Mouse (Mus musculus) stomach, embryonic 15.5 days (tissue): ENCODE data around the gene Ube2q2. TPM values are rescaled to one million over a fixed set of nuclear protein-coding genes. Genes with fewer than 3 reads are reported as not detected.
"Not testable (repeated sequence)": the region's sequence is repeated elsewhere in the genome, so short reads cannot be mapped to it uniquely, and the experiment has no call there.

Source experiments
- ATAC-seq: fragments of 200-750 bp; cut with Nextera tagmentation; 2 replicates; pipeline ENCODE4 v1.8.0; 2017; ENCODE audit warnings: low read depth, moderate number of reproducible peaks, moderate TSS enrichment; ENCODE audit not compliant: insufficient read depth, low FRiP score
- H3K27ac ChIP-seq: fragments of 300-500 bp; sonication (generic); 2 replicates; pipeline ENCODE4 v1.5.1; 2015; ENCODE audit warnings: mild to moderate bottlenecking, inconsistent platforms
- H3K27me3 ChIP-seq: fragments of 300-500 bp; sonication (generic); replicated peaks from 2 replicates; pipeline ENCODE4 v1.6.1; 2015; ENCODE audit warnings: inconsistent platforms
- H3K36me3 ChIP-seq: fragments of 300-500 bp; sonication (generic); 2 replicates; pipeline ENCODE4 v1.6.1; 2015; ENCODE audit warnings: inconsistent platforms
- H3K4me1 ChIP-seq: fragments of 300-500 bp; sonication (generic); 2 replicates; pipeline ENCODE4 v1.6.1; 2015; ENCODE audit warnings: inconsistent platforms
- H3K4me2 ChIP-seq: fragments of 300-500 bp; sonication (generic); 2 replicates; pipeline ENCODE4 v1.6.1; 2015; ENCODE audit warnings: mild to moderate bottlenecking, inconsistent platforms
- H3K4me3 ChIP-seq: fragments of 300-500 bp; sonication (generic); replicated peaks from 2 replicates; pipeline ENCODE4 v1.5.1; 2015; ENCODE audit warnings: inconsistent platforms
- H3K9ac ChIP-seq: fragments of 300-500 bp; sonication (generic); 2 replicates; pipeline ENCODE4 v1.6.1; 2015; ENCODE audit warnings: inconsistent platforms
- H3K9me3 ChIP-seq: fragments of 300-500 bp; sonication (generic); 2 replicates; pipeline ENCODE4 v1.6.1; 2016; ENCODE audit warnings: inconsistent platforms
- WGBS: fragments of 180-500 bp; shearing (Covaris S2); methylation state at CpG from one replicate; pipeline ENCODE4 v1.1.7; 2015; 5-methylcytosine and 5-hydroxymethylcytosine counted together
- polyA plus RNA-seq: library from polyadenylated mRNA; unstranded; fragments of >200 nt; fragmentation: Nextera tagmentation; extraction: Ambion mirVana; gene quantifications from 2 replicates; pipeline ENCODE4 v1.2.1, GENCODE M21; 2015

Ube2q2 gene
- polyA plus RNA-seq, 1 experiment from 2014 or later: 31.1 TPM

- not testable (repeated sequence) for H3K9me3 ChIP-seq, H3K4me3 ChIP-seq, H3K27me3 ChIP-seq, H3K36me3 ChIP-seq, ATAC-seq, H3K27ac ChIP-seq, H3K4me1 ChIP-seq, H3K4me2 ChIP-seq, H3K9ac ChIP-seq
- WGBS: 80% methylated on average over 1 of the region's 1 CpGs
These were observed 96.5 kb downstream of the Ube2q2 start for GRCm38 (mm10) chr9:55245057-55245750.

GRCm38 (mm10) chr9:55246440-55246839 lies 97.8 kb downstream of the Ube2q2 start:
- Histone ChIP-seq H3K4me2 (no peak overlapping the region), H3K27me3 (no peaks in the 10 kb centered on the region), H3K9ac (no peak overlapping the region), H3K9me3 (no peaks in the 10 kb centered on the region), H3K4me3 (no peak overlapping the region), H3K27ac (no peak overlapping the region), H3K4me1 (no peaks in the 10 kb centered on the region), H3K36me3 (no peaks in the 10 kb centered on the region)
- WGBS: 47% methylated on average over 8 of the region's 8 CpGs
- no peak for ATAC-seq

GRCm38 (mm10) chr9:55246918-55247317 lies 98.3 kb downstream of the Ube2q2 start:
- Histone ChIP-seq H3K27ac (no peak overlapping the region), H3K27me3 (no peaks in the 10 kb centered on the region), H3K4me2 (no peak overlapping the region), H3K9me3 (no peaks in the 10 kb centered on the region), H3K4me1 (no peaks in the 10 kb centered on the region), H3K36me3 (no peaks in the 10 kb centered on the region), H3K9ac (no peak overlapping the region), H3K4me3 (no peak overlapping the region)
- WGBS: 87% methylated on average over 4 of the region's 4 CpGs
- no peak for ATAC-seq

GRCm38 (mm10) chr9:55248465-55248864 lies 99.8 kb downstream of the Ube2q2 start:
- WGBS: 81% methylated on average over 4 of the region's 4 CpGs
- no peak overlapping the region for H3K9ac ChIP-seq
- H3K4me3 ChIP-seq: no peak overlapping the region
- no peaks in the 10 kb centered on the region for H3K27me3 ChIP-seq
- no peaks in the 10 kb centered on the region for H3K4me1 ChIP-seq
- H3K4me2 ChIP-seq: no peak overlapping the region
- H3K36me3 ChIP-seq: no peaks in the 10 kb centered on the region
- ATAC-seq: no peak
- H3K27ac ChIP-seq: no peak overlapping the region
- no peaks in the 10 kb centered on the region for H3K9me3 ChIP-seq

GRCm38 (mm10) chr9:55250595-55251247 lies 102.1 kb downstream of the Ube2q2 start:
- ATAC-seq: no peak
- H3K36me3 ChIP-seq: no peaks in the 10 kb centered on the region
- H3K9me3 ChIP-seq: no peaks in the 10 kb centered on the region
- no peak overlapping the region for H3K4me3 ChIP-seq
- no peak overlapping the region for H3K4me2 ChIP-seq
- no peaks in the 10 kb centered on the region for H3K4me1 ChIP-seq
- no peak overlapping the region for H3K9ac ChIP-seq
- WGBS: 76% methylated on average over 6 of the region's 6 CpGs
- no peak overlapping the region for H3K27ac ChIP-seq
- H3K27me3 ChIP-seq: no peaks in the 10 kb centered on the region

- H3K9me3 ChIP-seq, H3K27me3 ChIP-seq, H3K4me2 ChIP-seq, H3K36me3 ChIP-seq, H3K4me3 ChIP-seq, ATAC-seq, H3K9ac ChIP-seq, H3K27ac ChIP-seq, H3K4me1 ChIP-seq: not testable (repeated sequence)
- 65% methylated on average over 2 of the region's 2 CpGs for WGBS
These were observed 103.4 kb downstream of the Ube2q2 start for GRCm38 (mm10) chr9:55252097-55252496.

- H3K9ac ChIP-seq: no peak overlapping the region
- no peak overlapping the region for H3K4me3 ChIP-seq
- no peaks in the 10 kb centered on the region for H3K4me1 ChIP-seq
- no peak overlapping the region for H3K27ac ChIP-seq
- no peak overlapping the region for H3K4me2 ChIP-seq
- H3K9me3 ChIP-seq: no peaks in the 10 kb centered on the region
- H3K27me3 ChIP-seq: no peaks in the 10 kb centered on the region
- no peak for ATAC-seq
- WGBS: 50% methylated on average over 1 of the region's 1 CpGs
- no peaks in the 10 kb centered on the region for H3K36me3 ChIP-seq
These were observed 105.2 kb downstream of the Ube2q2 start for GRCm38 (mm10) chr9:55253849-55254248.

- Histone ChIP-seq H3K4me3 (no peak overlapping the region), H3K4me1 (no peaks in the 10 kb centered on the region), H3K9ac (no peak overlapping the region), H3K9me3 (no peaks in the 10 kb centered on the region), H3K27ac (no peak overlapping the region), H3K36me3 (no peaks in the 10 kb centered on the region), H3K27me3 (no peaks in the 10 kb centered on the region), H3K4me2 (no peak overlapping the region)
- ATAC-seq: no peak
- WGBS: 89% methylated on average over 5 of the region's 5 CpGs
These were observed 106.4 kb downstream of the Ube2q2 start for GRCm38 (mm10) chr9:55255056-55255455.

GRCm38 (mm10) chr9:55255604-55256003 lies 107.0 kb downstream of the Ube2q2 start:
- Histone ChIP-seq H3K27me3 (no peaks in the 10 kb centered on the region), H3K27ac (no peak overlapping the region), H3K4me1 (no peaks in the 10 kb centered on the region), H3K9ac (no peak overlapping the region), H3K36me3 (no peaks in the 10 kb centered on the region), H3K4me3 (no peak overlapping the region), H3K9me3 (no peaks in the 10 kb centered on the region), H3K4me2 (no peak overlapping the region)
- ATAC-seq: no peak
- 65% methylated on average over 4 of the region's 4 CpGs for WGBS

GRCm38 (mm10) chr9:55257105-55257504 lies 108.5 kb downstream of the Ube2q2 start:
- no peak overlapping the region for H3K4me2 ChIP-seq
- no peak for ATAC-seq
- no peaks in the 10 kb centered on the region for H3K4me1 ChIP-seq
- H3K9ac ChIP-seq: no peak overlapping the region
- no peak overlapping the region for H3K4me3 ChIP-seq
- H3K9me3 ChIP-seq: no peaks in the 10 kb centered on the region
- H3K27me3 ChIP-seq: no peaks in the 10 kb centered on the region
- no peak overlapping the region for H3K27ac ChIP-seq
- WGBS: 88% methylated on average over 2 of the region's 2 CpGs
- H3K36me3 ChIP-seq: no peaks in the 10 kb centered on the region
